Mouse (Mus musculus) thymus, adult 2 months (tissue): ENCODE data around the gene Dysf. TPM values are rescaled to one million over a fixed set of nuclear protein-coding genes. Genes with fewer than 3 reads are reported as not detected.

Experiments
- DNase-seq: peaks from one replicate; pipeline ENCODE4 v3.0.0; 2021
- H3K27ac ChIP-seq: fragments of 200-500 bp; 2 replicates; pipeline ENCODE4 v1.5.1; 2012; ENCODE audit warnings: low read length, control low read depth; ENCODE audit not compliant: control insufficient read depth, insufficient read depth
- H3K27me3 ChIP-seq: fragments of 200-500 bp; 2 replicates; pipeline ENCODE4 v1.6.1; 2012; ENCODE audit warnings: mild to moderate bottlenecking, low read length, moderate library complexity, mixed read lengths; ENCODE audit not compliant: control insufficient read depth, insufficient read depth
- H3K36me3 ChIP-seq: fragments of 200-500 bp; 2 replicates; pipeline ENCODE4 v1.6.1; 2012; ENCODE audit warnings: mild to moderate bottlenecking, low read length, moderate library complexity; ENCODE audit not compliant: control insufficient read depth, insufficient read depth
- H3K4me1 ChIP-seq: fragments of 200-500 bp; replicated peaks from 2 replicates; pipeline ENCODE4 v1.6.1; 2012; ENCODE audit warnings: low read length; ENCODE audit not compliant: control insufficient read depth, insufficient read depth
- H3K4me3 ChIP-seq: fragments of 200-500 bp; 2 replicates; pipeline ENCODE4 v1.5.1; 2012; ENCODE audit warnings: mild to moderate bottlenecking, low read length, control low read depth, moderate library complexity; ENCODE audit not compliant: control insufficient read depth, insufficient read depth
- CTCF ChIP-seq: fragments of 200-500 bp; IDR thresholded peaks from 2 replicates; pipeline ENCODE4 v1.5.1; 2012; ENCODE audit warnings: mild to moderate bottlenecking, control low read depth, low read length, moderate library complexity, borderline replicate concordance; ENCODE audit not compliant: control insufficient read depth, poor library complexity, insufficient read depth; ENCODE audit errors: extremely low read depth
- POLR2A ChIP-seq: fragments of 200-500 bp; IDR thresholded peaks from 2 replicates; pipeline ENCODE4 v1.6.1; 2012; ENCODE audit warnings: mild to moderate bottlenecking, low read length, control low read depth, moderate library complexity; ENCODE audit not compliant: control insufficient read depth, poor library complexity, insufficient read depth; ENCODE audit errors: extremely low read depth
- WGBS: fragments of 180-500 bp; shearing (Covaris S2); methylation state at CpG from one replicate; pipeline ENCODE4 v1.1.7; 2018; 5-methylcytosine and 5-hydroxymethylcytosine counted together
- polyA plus RNA-seq: library from polyadenylated mRNA; depleted of rRNA; stranded (reverse); fragments of >200 nt; gene quantifications from 2 replicates; pipeline ENCODE4 v1.2.3, GENCODE M21; 2012

Dysf gene
- polyA plus RNA-seq, 1 experiment = 6.2 TPM

GRCm38 (mm10) chr6:84119731-84120530, 111.5 kb downstream of the Dysf start:
- no peaks in the 10 kb centered on the region for H3K36me3 ChIP-seq
- WGBS = 90% methylated on average over 24 of the region's 24 CpGs
- H3K27ac ChIP-seq = no peak overlapping the region
- no peaks in the 10 kb centered on the region for H3K27me3 ChIP-seq
- DNase-seq = no peak
- no peaks in the 10 kb centered on the region for H3K4me1 ChIP-seq
- TF ChIP-seq CTCF (no peak), POLR2A (no peak)
- H3K4me3 ChIP-seq = no peak overlapping the region

- no peak overlapping the region for H3K27ac ChIP-seq
- no peaks in the 10 kb centered on the region for H3K36me3 ChIP-seq
- 92% methylated on average over 9 of the region's 9 CpGs for WGBS
- no peaks in the 10 kb centered on the region for H3K4me1 ChIP-seq
- no peak for DNase-seq
- H3K4me3 ChIP-seq = no peak overlapping the region
- H3K27me3 ChIP-seq = no peaks in the 10 kb centered on the region
- no peak for TF ChIP-seq CTCF
- no peak for TF ChIP-seq POLR2A
Observed at GRCm38 (mm10) chr6:84124609-84125008, 116.2 kb downstream of the Dysf start.

- no peak for DNase-seq
- no peaks in the 10 kb centered on the region for H3K27me3 ChIP-seq
- H3K27ac ChIP-seq = no peak overlapping the region
- 81% methylated on average over 4 of the region's 4 CpGs for WGBS
- TF ChIP-seq CTCF (no peak), POLR2A (no peak)
- no peaks in the 10 kb centered on the region for H3K4me1 ChIP-seq
- H3K4me3 ChIP-seq = no peak overlapping the region
- no peaks in the 10 kb centered on the region for H3K36me3 ChIP-seq
Observed at GRCm38 (mm10) chr6:84125101-84125500, 116.7 kb downstream of the Dysf start.

GRCm38 (mm10) chr6:84128229-84128628, 119.8 kb downstream of the Dysf start:
- DNase-seq = no peak
- no peaks in the 10 kb centered on the region for H3K4me1 ChIP-seq
- no peak overlapping the region for H3K4me3 ChIP-seq
- TF ChIP-seq POLR2A = no peak
- TF ChIP-seq CTCF = no peak
- H3K27ac ChIP-seq = no peak overlapping the region
- no peaks in the 10 kb centered on the region for H3K27me3 ChIP-seq
- 94% methylated on average over 2 of the region's 2 CpGs for WGBS
- H3K36me3 ChIP-seq = no peaks in the 10 kb centered on the region

DNA sequence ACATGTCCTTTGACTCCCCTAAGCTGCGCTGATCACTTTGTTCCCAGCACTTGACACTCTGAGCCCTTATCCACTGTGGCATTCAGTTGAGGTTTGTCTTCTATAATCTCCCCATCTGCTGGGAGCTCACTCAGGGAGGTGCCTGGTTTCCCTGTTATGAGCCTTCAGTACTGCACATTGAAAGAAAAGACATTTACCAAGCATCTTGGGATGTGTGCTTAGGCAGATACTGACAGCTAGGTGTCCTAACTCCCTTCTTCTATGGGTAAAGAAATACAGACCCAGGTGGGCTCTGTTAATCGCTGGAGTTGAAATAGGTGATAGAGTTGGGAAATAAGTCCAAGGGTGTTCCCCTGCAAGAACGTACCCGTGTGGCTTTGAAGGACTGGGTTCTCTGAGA, 122.5 kb downstream of the Dysf start:
- TF ChIP-seq CTCF (no peak), POLR2A (no peak)
- no peaks in the 10 kb centered on the region for H3K4me1 ChIP-seq
- no peak overlapping the region for H3K27ac ChIP-seq
- WGBS = 97% methylated on average over 4 of the region's 4 CpGs
- DNase-seq = no peak
- no peaks in the 10 kb centered on the region for H3K27me3 ChIP-seq
- no peaks in the 10 kb centered on the region for H3K36me3 ChIP-seq
- no peak overlapping the region for H3K4me3 ChIP-seq

- H3K27me3 ChIP-seq = no peaks in the 10 kb centered on the region
- no peaks in the 10 kb centered on the region for H3K36me3 ChIP-seq
- DNase-seq = no peak
- H3K4me3 ChIP-seq = no peak overlapping the region
- H3K4me1 ChIP-seq = no peaks in the 10 kb centered on the region
- TF ChIP-seq POLR2A (no peak), CTCF (no peak)
- H3K27ac ChIP-seq = no peak overlapping the region
- WGBS = 81% methylated on average over 9 of the region's 9 CpGs
Observed at GRCm38 (mm10) chr6:84131539-84131938, 123.1 kb downstream of the Dysf start.

DNA sequence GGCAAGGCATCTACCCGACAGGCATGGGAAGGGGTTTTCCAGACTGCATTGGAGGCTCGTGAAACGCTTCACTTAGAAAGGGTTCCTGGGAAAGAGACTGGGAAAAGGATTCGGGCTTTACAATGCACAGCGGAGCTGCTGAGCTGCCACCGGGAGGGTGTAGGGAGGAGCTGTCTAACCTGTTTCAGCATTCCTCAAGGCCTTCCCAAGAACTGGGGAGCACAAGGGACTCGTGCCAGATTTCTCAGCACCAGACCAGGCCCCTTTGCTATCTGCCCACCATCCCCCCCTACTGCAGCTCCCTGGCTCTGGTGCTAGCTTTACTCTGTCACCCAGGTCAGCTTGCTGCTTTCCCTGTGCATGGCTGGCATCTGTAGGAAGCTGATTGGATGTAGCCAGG, 124.7 kb downstream of the Dysf start:
- no peaks in the 10 kb centered on the region for H3K27me3 ChIP-seq
- H3K4me3 ChIP-seq = no peak overlapping the region
- TF ChIP-seq CTCF (no peak), POLR2A (no peak)
- no peaks in the 10 kb centered on the region for H3K4me1 ChIP-seq
- H3K27ac ChIP-seq = no peak overlapping the region
- WGBS = 86% methylated on average over 7 of the region's 7 CpGs
- no peaks in the 10 kb centered on the region for H3K36me3 ChIP-seq
- DNase-seq = no peak
